Mouse (Mus musculus): ENCODE results near the gene Spag9. TPM values are rescaled to one million over a fixed set of nuclear protein-coding genes. Genes with fewer than 3 reads are reported as not detected.

Gene Spag9
- polyA plus RNA-seq, 1 experiment, result 45.7 TPM

GRCm38 (mm10) chr11:94144771-94145539, 149.1 kb downstream of the Spag9 start:
- Histone ChIP-seq H3K27ac (ENCODE audit: insufficient read depth, low read length) (no peak overlapping the region), H3K9me3 (replicated peaks; ENCODE audit: control insufficient read depth, insufficient read depth, low read length, poor library complexity, severe bottlenecking) (no peaks in the 10 kb centered on the region), H3K4me1 (ENCODE audit: control insufficient read depth, insufficient read depth, low read length) (peaks cover 23% of the 10 kb centered on the region), H3K9ac (ENCODE audit: low read depth, poor library complexity, severe bottlenecking) (no peak overlapping the region), H3K36me3 (ENCODE audit: control insufficient read depth, insufficient read depth, low read length, poor library complexity, severe bottlenecking) (no peaks in the 10 kb centered on the region), H3K4me3 (ENCODE audit: low read depth, low read length) (no peak overlapping the region), H3K27me3 (ENCODE audit: control insufficient read depth, insufficient read depth, low read length, poor library complexity, severe bottlenecking) (no peaks in the 10 kb centered on the region)
- no peak for TF ChIP-seq EP300 (IDR thresholded peaks at IDR 0.05; ENCODE audit: insufficient read depth, low read depth, low read length)
- no peak for TF ChIP-seq POLR2A (IDR thresholded peaks at IDR 0.05; ENCODE audit: insufficient read depth, low read length)
- TF ChIP-seq CTCF (IDR thresholded peaks at IDR 0.05; ENCODE audit: low read depth, low read length), result no peak

GRCm38 (mm10) chr11:94146049-94146605, 150.2 kb downstream of the Spag9 start:
- H3K4me3 ChIP-seq (ENCODE audit: low read depth, low read length), result no peak overlapping the region
- no peak overlapping the region for H3K9ac ChIP-seq (ENCODE audit: low read depth, poor library complexity, severe bottlenecking)
- TF ChIP-seq CTCF (IDR thresholded peaks at IDR 0.05; ENCODE audit: low read depth, low read length) (no peak), POLR2A (IDR thresholded peaks at IDR 0.05; ENCODE audit: insufficient read depth, low read length) (no peak), EP300 (IDR thresholded peaks at IDR 0.05; ENCODE audit: insufficient read depth, low read depth, low read length) (no peak)
- H3K4me1 ChIP-seq (ENCODE audit: control insufficient read depth, insufficient read depth, low read length), result peaks cover 21% of the 10 kb centered on the region
- H3K9me3 ChIP-seq (replicated peaks; ENCODE audit: control insufficient read depth, insufficient read depth, low read length, poor library complexity, severe bottlenecking), result no peaks in the 10 kb centered on the region
- no peaks in the 10 kb centered on the region for H3K36me3 ChIP-seq (ENCODE audit: control insufficient read depth, insufficient read depth, low read length, poor library complexity, severe bottlenecking)
- H3K27ac ChIP-seq (ENCODE audit: insufficient read depth, low read length), result no peak overlapping the region
- no peaks in the 10 kb centered on the region for H3K27me3 ChIP-seq (ENCODE audit: control insufficient read depth, insufficient read depth, low read length, poor library complexity, severe bottlenecking)

- H3K9me3 ChIP-seq (replicated peaks; ENCODE audit: control insufficient read depth, insufficient read depth, low read length, poor library complexity, severe bottlenecking), result no peaks in the 10 kb centered on the region
- TF ChIP-seq EP300 (IDR thresholded peaks at IDR 0.05; ENCODE audit: insufficient read depth, low read depth, low read length) (0 out of 2 replicates have a peak, but pooled peaks have one; percentile 29), CTCF (IDR thresholded peaks at IDR 0.05; ENCODE audit: low read depth, low read length) (no peak), POLR2A (IDR thresholded peaks at IDR 0.05; ENCODE audit: insufficient read depth, low read length) (no peak)
- no peaks in the 10 kb centered on the region for H3K36me3 ChIP-seq (ENCODE audit: control insufficient read depth, insufficient read depth, low read length, poor library complexity, severe bottlenecking)
- H3K4me3 ChIP-seq (ENCODE audit: low read depth, low read length), result no peak overlapping the region
- no peak overlapping the region for H3K27ac ChIP-seq (ENCODE audit: insufficient read depth, low read length)
- H3K27me3 ChIP-seq (ENCODE audit: control insufficient read depth, insufficient read depth, low read length, poor library complexity, severe bottlenecking), result no peaks in the 10 kb centered on the region
- H3K9ac ChIP-seq (ENCODE audit: low read depth, poor library complexity, severe bottlenecking), result no peak overlapping the region
- H3K4me1 ChIP-seq (ENCODE audit: control insufficient read depth, insufficient read depth, low read length), result peaks cover 21% of the 10 kb centered on the region
Observed at GRCm38 (mm10) chr11:94146733-94147485, 151.0 kb downstream of the Spag9 start.

- Histone ChIP-seq H3K9me3 (replicated peaks; ENCODE audit: control insufficient read depth, insufficient read depth, low read length, poor library complexity, severe bottlenecking) (no peaks in the 10 kb centered on the region), H3K27me3 (ENCODE audit: control insufficient read depth, insufficient read depth, low read length, poor library complexity, severe bottlenecking) (no peaks in the 10 kb centered on the region), H3K9ac (ENCODE audit: low read depth, poor library complexity, severe bottlenecking) (peak overlapping the region; percentile 58), H3K36me3 (ENCODE audit: control insufficient read depth, insufficient read depth, low read length, poor library complexity, severe bottlenecking) (no peaks in the 10 kb centered on the region), H3K27ac (ENCODE audit: insufficient read depth, low read length) (no peak overlapping the region), H3K4me1 (ENCODE audit: control insufficient read depth, insufficient read depth, low read length) (peaks cover 21% of the 10 kb centered on the region), H3K4me3 (ENCODE audit: low read depth, low read length) (no peak overlapping the region)
- TF ChIP-seq CTCF (IDR thresholded peaks at IDR 0.05; ENCODE audit: low read depth, low read length) (no peak), EP300 (IDR thresholded peaks at IDR 0.05; ENCODE audit: insufficient read depth, low read depth, low read length) (no peak), POLR2A (IDR thresholded peaks at IDR 0.05; ENCODE audit: insufficient read depth, low read length) (no peak)
Observed at GRCm38 (mm10) chr11:94148105-94148696, 152.3 kb downstream of the Spag9 start.

- H3K27me3 ChIP-seq (ENCODE audit: control insufficient read depth, insufficient read depth, low read length, poor library complexity, severe bottlenecking), result no peaks in the 10 kb centered on the region
- TF ChIP-seq POLR2A (IDR thresholded peaks at IDR 0.05; ENCODE audit: insufficient read depth, low read length), result no peak
- no peak for TF ChIP-seq EP300 (IDR thresholded peaks at IDR 0.05; ENCODE audit: insufficient read depth, low read depth, low read length)
- no peak for TF ChIP-seq CTCF (IDR thresholded peaks at IDR 0.05; ENCODE audit: low read depth, low read length)
- peak overlapping the region; percentile 58 for H3K9ac ChIP-seq (ENCODE audit: low read depth, poor library complexity, severe bottlenecking)
- peaks cover 20% of the 10 kb centered on the region for H3K4me1 ChIP-seq (ENCODE audit: control insufficient read depth, insufficient read depth, low read length)
- no peaks in the 10 kb centered on the region for H3K36me3 ChIP-seq (ENCODE audit: control insufficient read depth, insufficient read depth, low read length, poor library complexity, severe bottlenecking)
- H3K27ac ChIP-seq (ENCODE audit: insufficient read depth, low read length), result 0 out of 2 replicates have a peak overlapping the region, but pooled peaks have one; percentile 16
- H3K9me3 ChIP-seq (replicated peaks; ENCODE audit: control insufficient read depth, insufficient read depth, low read length, poor library complexity, severe bottlenecking), result no peaks in the 10 kb centered on the region
- H3K4me3 ChIP-seq (ENCODE audit: low read depth, low read length), result peak overlapping the region; percentile 34
Observed at GRCm38 (mm10) chr11:94148931-94149491, 153.1 kb downstream of the Spag9 start.

Measured in ES-Bruce4 (cell line).